Mouse (Mus musculus) lung, postnatal 36 days (tissue): Measurements from ENCODE around the gene Smu1.

Source experiments
- DNase-seq: peaks from one replicate; pipeline ENCODE4 v3.0.0; 2022; ENCODE audit warnings: mixed read lengths

Gene Smu1

GRCm38 (mm10) chr4:40757157-40757779 lies 455 bp downstream of the Smu1 start:
- no peak for DNase-seq

- no peak for DNase-seq
These were observed 22.4 kb downstream of the Smu1 start for GRCm38 (mm10) chr4:40735351-40735750.

- DNase-seq = no peak
These were observed 26.5 kb downstream of the Smu1 start for GRCm38 (mm10) chr4:40731262-40731661.

GRCm38 (mm10) chr4:40727247-40727646 lies 30.5 kb downstream of the Smu1 start:
- DNase-seq = no peak

GRCm38 (mm10) chr4:40725554-40725953 lies 32.2 kb downstream of the Smu1 start:
- no peak for DNase-seq

DNA sequence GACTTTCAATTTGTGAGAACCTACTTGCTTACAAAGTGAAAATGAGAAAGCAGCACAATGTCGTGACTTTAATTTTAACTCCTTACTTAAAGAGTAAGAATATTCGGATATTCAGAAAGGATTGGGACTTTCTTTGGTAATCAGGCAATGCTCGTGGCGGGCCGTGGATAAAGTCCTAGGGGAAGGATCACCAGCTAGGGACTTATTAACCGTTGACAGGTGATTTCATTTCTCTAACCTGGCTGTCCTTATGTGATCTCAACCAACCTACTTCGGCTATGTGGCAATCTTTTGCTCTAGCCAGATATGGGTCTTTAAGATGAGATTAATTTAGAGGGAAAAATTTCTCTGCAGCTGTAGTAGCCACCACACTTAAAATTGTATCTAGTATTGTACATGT lies 32.6 kb downstream of the Smu1 start:
- no peak for DNase-seq

DNA sequence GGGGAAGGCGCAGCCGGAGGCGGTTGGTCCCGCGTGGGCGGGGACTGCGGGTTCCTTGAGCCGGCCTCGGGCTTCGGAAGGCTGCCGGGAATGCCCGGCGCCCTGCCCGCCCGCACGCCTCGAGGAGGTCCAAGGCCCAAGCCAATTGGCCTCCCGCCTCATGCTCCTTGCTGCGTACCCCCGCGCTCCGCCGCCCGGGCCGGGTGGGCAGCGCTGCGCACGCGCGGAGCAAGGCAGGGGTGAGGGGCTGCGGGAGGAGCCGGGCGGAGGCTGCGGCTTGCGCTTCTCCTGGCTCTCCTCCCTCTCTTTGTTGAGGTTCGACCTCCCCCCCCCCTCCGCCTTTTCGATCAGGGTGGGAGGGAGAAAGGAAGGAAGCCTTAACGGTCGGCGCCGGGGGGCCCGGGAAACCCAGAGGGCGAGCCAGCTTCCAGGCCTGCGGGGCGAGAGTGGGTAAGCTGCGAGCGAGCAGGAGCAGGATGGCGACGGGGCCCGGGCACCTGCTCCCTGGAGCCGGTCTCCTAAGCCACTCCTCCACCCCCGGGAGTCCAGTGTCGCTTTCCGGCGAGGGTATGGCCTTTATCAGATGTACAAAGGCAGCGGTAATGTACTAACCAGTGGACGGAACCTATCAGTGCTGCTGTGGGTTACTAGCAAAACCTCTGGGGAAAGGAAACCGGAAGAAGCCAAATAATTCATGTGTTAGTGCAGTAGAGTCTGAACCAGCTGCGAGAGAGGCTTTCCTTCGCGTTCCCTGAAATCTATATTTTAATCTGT lies 34.8 kb downstream of the Smu1 start:
- peak; percentile 76 for DNase-seq

DNA sequence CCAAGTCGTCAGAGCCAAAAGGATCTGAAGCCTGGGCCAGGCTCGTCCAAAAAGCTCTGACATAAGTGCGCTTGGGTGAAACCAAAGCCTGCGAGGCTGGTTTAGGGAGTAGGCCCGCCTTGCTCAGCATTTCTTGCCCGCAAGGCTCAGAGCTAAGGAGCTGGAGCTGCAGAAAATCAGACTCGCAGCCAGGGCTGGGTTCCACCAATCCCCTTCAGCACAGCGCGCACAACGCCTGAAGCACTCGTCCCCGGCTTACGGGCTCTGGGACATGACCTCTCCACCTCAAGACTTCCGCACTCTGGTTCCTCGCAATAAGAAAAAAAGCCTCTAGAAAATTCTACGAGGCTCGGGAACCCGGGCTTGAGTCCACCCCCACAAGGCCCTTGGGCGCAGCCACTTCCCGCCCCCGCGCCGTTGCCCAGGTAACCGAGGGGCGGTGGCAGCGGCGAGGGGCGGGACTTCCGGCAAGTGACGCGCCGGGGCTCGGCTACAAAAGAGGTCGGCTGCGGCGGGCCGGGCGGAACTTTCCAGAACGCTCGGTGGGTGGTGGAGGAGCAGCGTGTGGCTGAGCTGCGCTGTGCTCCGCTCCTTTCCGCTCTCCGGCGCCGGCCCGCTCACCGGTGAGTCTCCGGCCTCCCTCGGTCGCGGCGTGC lies 35.6 kb downstream of the Smu1 start, which contains the start of gene Dnaja1:
Dnaja1 (plus strand) TSS at position 140 of the 656 bp plus-strand sequence.
- DNase-seq = peak; percentile 96

DNA sequence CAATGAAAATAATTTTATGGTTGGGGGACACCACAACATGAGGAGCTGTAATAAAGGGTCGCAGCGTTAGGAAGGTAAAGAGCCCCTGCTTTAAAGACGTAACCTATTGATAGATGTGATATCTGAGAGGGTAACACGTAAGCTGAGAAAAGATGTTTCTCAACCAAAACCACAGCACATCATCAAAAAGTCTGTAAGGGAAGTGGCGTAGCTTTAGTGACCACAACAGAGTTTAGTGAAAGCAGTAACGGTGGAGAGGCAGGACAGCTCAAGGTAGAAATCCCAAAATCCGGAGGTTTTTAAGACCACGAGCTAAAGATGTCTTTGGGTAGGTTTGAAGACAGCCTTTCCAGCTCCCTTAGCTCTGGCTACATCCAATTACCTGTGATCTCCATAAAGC lies 36.8 kb downstream of the Smu1 start:
- DNase-seq = peak; percentile 28

- no peak for DNase-seq
These were observed 40.6 kb downstream of the Smu1 start for GRCm38 (mm10) chr4:40717141-40717540.

- DNase-seq = no peak
These were observed 53.9 kb downstream of the Smu1 start for GRCm38 (mm10) chr4:40703710-40704275.

GRCm38 (mm10) chr4:40702797-40703709 lies 54.7 kb downstream of the Smu1 start, which contains the start of gene Aptx:
Gene Aptx (minus strand): TSS chr4:40703194.
- DNase-seq = peak; percentile 98

GRCm38 (mm10) chr4:40701796-40702195 lies 55.9 kb downstream of the Smu1 start:
- DNase-seq = peak; percentile 42

DNA sequence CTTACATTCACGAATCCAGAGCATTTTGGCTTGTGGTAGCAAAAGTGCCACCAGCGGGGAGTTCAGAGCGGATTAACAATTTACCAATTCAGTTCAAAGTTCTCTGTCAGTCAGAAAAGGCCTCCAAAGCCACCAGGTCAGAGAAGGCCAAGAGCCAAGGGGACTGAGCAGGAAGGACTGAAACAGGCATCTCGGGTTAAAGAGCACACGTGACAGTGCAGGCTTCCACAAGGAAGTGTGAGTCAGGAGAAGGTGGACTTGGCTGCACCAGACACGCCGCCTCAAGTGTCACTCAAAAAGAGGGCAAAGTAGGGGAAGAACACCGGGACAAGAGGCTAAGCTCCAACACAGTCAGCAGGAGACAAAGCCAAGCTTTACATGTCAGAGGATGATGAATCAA lies 57.5 kb downstream of the Smu1 start:
- peak; percentile 72 for DNase-seq

GRCm38 (mm10) chr4:40697059-40697458 lies 60.7 kb downstream of the Smu1 start:
- DNase-seq = no peak

- DNase-seq = no peak
These were observed 66.6 kb downstream of the Smu1 start for GRCm38 (mm10) chr4:40691100-40691499.
